Mouse (Mus musculus) megakaryocyte progenitor cell, adult 5-6 weeks (primary cell): ENCODE data around the gene Mettl11b. TPM values are rescaled to one million over a fixed set of nuclear protein-coding genes. Genes with fewer than 3 reads are reported as not detected.
"Not testable (repeated sequence)": the region's sequence is repeated elsewhere in the genome, so short reads cannot be mapped to it uniquely, and the experiment has no call there.

ENCODE experiments used
- ATAC-seq: replicated peaks from 2 replicates; pipeline ENCODE4 v1.8.0; 2016; ENCODE audit warnings: mild to moderate bottlenecking, moderate TSS enrichment, inconsistent platforms; ENCODE audit not compliant: poor library complexity
- total RNA-seq, 2 experiments: library from RNA; stranded (forward) in 1 of 2; stranded (reverse) in 1 of 2; fragments of 157-497, 149-512 nt in 1 of 2; fragments of 200-1000 nt in 1 of 2; gene quantifications; 2 replicates each; pipeline versions ENCODE4 v1.2.3 to v1.2.4; 2015 to 2017

The Mettl11b gene
- total RNA-seq (2015) (not detected in 2 replicates), total RNA-seq (2017) (not detected in 2 replicates)

- no peak for ATAC-seq
These were observed at the start of gene Mettl11b for GRCm38 (mm10) chr1:163725106-163725759. Gene Mettl11b, minus strand, starts transcription at chr1:163725232.

- peak; percentile 75 for ATAC-seq
These were observed 32.6 kb upstream of the Mettl11b start for GRCm38 (mm10) chr1:163757462-163758207.

GRCm38 (mm10) chr1:163751360-163751992 is 26.4 kb upstream of the Mettl11b start:
- no peak for ATAC-seq

- no peak for ATAC-seq
These were observed 12.2 kb upstream of the Mettl11b start for GRCm38 (mm10) chr1:163737239-163737533.

GRCm38 (mm10) chr1:163736441-163737238 is 11.6 kb upstream of the Mettl11b start:
- ATAC-seq: no peak

- not testable (repeated sequence) for ATAC-seq
These were observed 6.1 kb upstream of the Mettl11b start for GRCm38 (mm10) chr1:163731166-163731565.

GRCm38 (mm10) chr1:163723913-163724312 is 1.1 kb downstream of the Mettl11b start:
- no peak for ATAC-seq

- no peak for ATAC-seq
These were observed 16.4 kb downstream of the Mettl11b start for GRCm38 (mm10) chr1:163708618-163709017.

- no peak for ATAC-seq
These were observed 24.5 kb downstream of the Mettl11b start for GRCm38 (mm10) chr1:163700571-163700970.

- ATAC-seq: no peak
These were observed 25.3 kb downstream of the Mettl11b start for GRCm38 (mm10) chr1:163699702-163700101.

- ATAC-seq: no peak
These were observed 33.2 kb downstream of the Mettl11b start for GRCm38 (mm10) chr1:163691860-163692259.

- no peak for ATAC-seq
These were observed 42.0 kb downstream of the Mettl11b start for GRCm38 (mm10) chr1:163682935-163683430.

GRCm38 (mm10) chr1:163682127-163682526 is 42.9 kb downstream of the Mettl11b start:
- ATAC-seq: no peak

GRCm38 (mm10) chr1:163672866-163673265 is 52.2 kb downstream of the Mettl11b start:
- no peak for ATAC-seq

- ATAC-seq: no peak
These were observed 53.7 kb downstream of the Mettl11b start for GRCm38 (mm10) chr1:163671326-163671725.

GRCm38 (mm10) chr1:163670702-163671101 is 54.3 kb downstream of the Mettl11b start:
- ATAC-seq: no peak

- no peak for ATAC-seq
These were observed 55.1 kb downstream of the Mettl11b start for GRCm38 (mm10) chr1:163669936-163670335.

GRCm38 (mm10) chr1:163662416-163662815 is 62.6 kb downstream of the Mettl11b start:
- ATAC-seq: no peak

- ATAC-seq: no peak
These were observed 66.5 kb downstream of the Mettl11b start for GRCm38 (mm10) chr1:163658535-163658928.

- ATAC-seq: no peak
These were observed 67.1 kb downstream of the Mettl11b start for GRCm38 (mm10) chr1:163657766-163658534.
